Mouse (Mus musculus) forebrain, embryonic 11.5 days (tissue): ENCODE data around the gene Olfr70. TPM values are rescaled to one million over a fixed set of nuclear protein-coding genes. Genes with fewer than 3 reads are reported as not detected.
A peak's percentile ranks its signal among the peaks of the same experiment; 100 is the strongest.

Experiments used
- ATAC-seq: fragments of 200-750 bp; cut with Nextera tagmentation; replicated peaks from 2 replicates; pipeline ENCODE4 v1.8.0; 2017; ENCODE audit warnings: moderate TSS enrichment; ENCODE audit not compliant: low FRiP score
- DNase-seq: peaks from one replicate; pipeline ENCODE4 v3.0.0-alpha.2; 2017; ENCODE audit warnings: low spot score
- H3K27ac ChIP-seq: fragments of 300-500 bp; sonication (generic); 2 replicates; pipeline ENCODE4 v1.5.1; 2014; ENCODE audit warnings: low read depth, low read length
- H3K27me3 ChIP-seq: fragments of 300-500 bp; sonication (generic); 2 replicates; pipeline ENCODE4 v1.6.1; 2014; ENCODE audit warnings: mild to moderate bottlenecking, low read length, mixed read lengths; ENCODE audit not compliant: control insufficient read depth, insufficient read depth
- H3K36me3 ChIP-seq: fragments of 300-500 bp; sonication (generic); 2 replicates; pipeline ENCODE4 v1.6.1; 2014; ENCODE audit warnings: mild to moderate bottlenecking, low read length, moderate library complexity, mixed read lengths; ENCODE audit not compliant: control insufficient read depth, insufficient read depth
- H3K4me1 ChIP-seq: fragments of 300-500 bp; sonication (generic); replicated peaks from 2 replicates; pipeline ENCODE4 v1.6.1; 2014; ENCODE audit warnings: low read length, mixed read lengths; ENCODE audit not compliant: control insufficient read depth, insufficient read depth
- H3K4me2 ChIP-seq: fragments of 300-500 bp; sonication (generic); 2 replicates; pipeline ENCODE4 v1.6.1; 2014; ENCODE audit warnings: low read depth, mild to moderate bottlenecking, low read length, moderate library complexity, mixed read lengths; ENCODE audit not compliant: severe bottlenecking
- H3K4me3 ChIP-seq: fragments of 300-500 bp; sonication (generic); 2 replicates; pipeline ENCODE4 v1.5.1; 2014; ENCODE audit warnings: low read depth, low read length
- H3K9ac ChIP-seq: fragments of 300-500 bp; sonication (generic); 2 replicates; pipeline ENCODE4 v1.6.1; 2014; ENCODE audit warnings: low read length
- H3K9me3 ChIP-seq: fragments of 300-500 bp; sonication (generic); 2 replicates; pipeline ENCODE4 v1.6.1; 2016; ENCODE audit warnings: low read length, mixed read lengths; ENCODE audit not compliant: control insufficient read depth
- WGBS: fragments of 180-500 bp; shearing (Covaris S2); extraction: QIAGEN DNeasy Blood & Tissue Kit; methylation state at CpG from one replicate; pipeline ENCODE4 v1.1.7; 2014; 5-methylcytosine and 5-hydroxymethylcytosine counted together
- polyA plus RNA-seq: library from polyadenylated mRNA; unstranded; fragments of >200 nt; fragmentation: Nextera tagmentation; extraction: Ambion mirVana; gene quantifications from 2 replicates; pipeline ENCODE4 v1.2.1, GENCODE M21; 2014

Gene Olfr70
- polyA plus RNA-seq, 1 experiment from 2014 or later: not detected

GRCm38 (mm10) chr4:43655656-43656338 lies 44.8 kb downstream of the Olfr70 start:
- no peaks in the 10 kb centered on the region for H3K27me3 ChIP-seq
- peak; percentile 37; the same call in 1 of the 2 replicates for ATAC-seq
- peaks cover 4% of the 10 kb centered on the region; the same call in 1 of the 2 replicates for H3K4me1 ChIP-seq
- no peaks in the 10 kb centered on the region for H3K36me3 ChIP-seq
- DNase-seq: no peak
- peak overlapping the region; percentile 82 for H3K9ac ChIP-seq
- H3K4me2 ChIP-seq: peak overlapping the region; percentile 80
- 5% methylated on average over 34 of the region's 34 CpGs for WGBS
- H3K27ac ChIP-seq: peak overlapping the region; percentile 79
- no peaks in the 10 kb centered on the region for H3K9me3 ChIP-seq
- H3K4me3 ChIP-seq: peak overlapping the region; percentile 60

- Histone ChIP-seq H3K9ac (0 out of 2 replicates have a peak within 1 kb of the TSS, but pooled peaks have one; percentile 16), H3K27me3 (no peaks in the 10 kb centered on the region), H3K36me3 (no peaks in the 10 kb centered on the region), H3K4me3 (peak within 1 kb of the TSS; percentile 23), H3K4me2 (peak within 1 kb of the TSS; percentile 45), H3K4me1 (peaks cover 4% of the 10 kb centered on the region; the same call in 1 of the 2 replicates), H3K27ac (no peak within 1 kb of the TSS), H3K9me3 (peaks cover 4% of the 10 kb centered on the region; the same call in 1 of the 2 replicates)
- DNase-seq (peak; percentile 75), ATAC-seq (no peak)
- 12% methylated on average over 24 of the region's 24 CpGs for WGBS
Measured at GRCm38 (mm10) chr4:43653161-43654015, 47.2 kb downstream of the Olfr70 start, which contains the start of gene Spag8. Spag8 (minus strand) TSS chr4:43653594.

- H3K27me3 ChIP-seq: no peaks in the 10 kb centered on the region
- DNase-seq (no peak), ATAC-seq (no peak)
- H3K27ac ChIP-seq: no peak overlapping the region
- H3K36me3 ChIP-seq: no peaks in the 10 kb centered on the region
- peak overlapping the region; percentile 45; the same call in 1 of the 2 replicates for H3K4me2 ChIP-seq
- H3K4me1 ChIP-seq: peaks cover 4% of the 10 kb centered on the region; the same call in 1 of the 2 replicates
- WGBS: 93% methylated on average over 4 of the region's 4 CpGs
- H3K4me3 ChIP-seq: no peak overlapping the region
- peaks cover 4% of the 10 kb centered on the region; the same call in 1 of the 2 replicates for H3K9me3 ChIP-seq
- H3K9ac ChIP-seq: no peak overlapping the region
Measured at GRCm38 (mm10) chr4:43652726-43653125, 47.9 kb downstream of the Olfr70 start.

- Histone ChIP-seq H3K27me3 (no peaks in the 10 kb centered on the region), H3K36me3 (no peaks in the 10 kb centered on the region)
Measured at GRCm38 (mm10) chr4:43649783-43650182, 50.8 kb downstream of the Olfr70 start.

More at GRCm38 (mm10) chr4:43649783-43650182, 50.8 kb downstream of the Olfr70 start:
- DNase-seq (no peak), ATAC-seq (no peak)
- Histone ChIP-seq H3K4me1 (peaks cover 2% of the 10 kb centered on the region; the same call in 1 of the 2 replicates), H3K4me3 (no peak overlapping the region), H3K27ac (no peak overlapping the region), H3K4me2 (no peak overlapping the region), H3K9me3 (peaks cover 4% of the 10 kb centered on the region; the same call in 1 of the 2 replicates), H3K9ac (no peak overlapping the region)
- WGBS: 94% methylated on average over 3 of the region's 3 CpGs

Other genes starting within 250 kb of the Olfr70 start
- 2.6 and 4.8 TPM in 2 replicates for gene Cd72, start 246.2 kb downstream of the Olfr70 start, polyA plus RNA-seq
- not detected in 2 replicates for gene Sit1, start 217.1 kb downstream of the Olfr70 start, polyA plus RNA-seq
- gene Ccdc107, start 207.9 kb downstream of the Olfr70 start, polyA plus RNA-seq: 50.3 and 54.3 TPM in 2 replicates
- gene Arhgef39, start 201.1 kb downstream of the Olfr70 start, polyA plus RNA-seq: 55.3 and 61.1 TPM in 2 replicates
- gene Car9, start 193.8 kb downstream of the Olfr70 start, polyA plus RNA-seq: 0.52 and 0.87 TPM in 2 replicates
- 46.7 and 52.7 TPM in 2 replicates for gene Tpm2, start 177.0 kb downstream of the Olfr70 start, polyA plus RNA-seq
- gene Creb3, start 138.5 kb downstream of the Olfr70 start, polyA plus RNA-seq: 42.8 and 45.6 TPM in 2 replicates
- gene Tln1, start 138.1 kb downstream of the Olfr70 start, polyA plus RNA-seq: 45.9 and 46.7 TPM in 2 replicates
- 26.0 and 38.7 TPM in 2 replicates for gene Rgp1, start 122.1 kb downstream of the Olfr70 start, polyA plus RNA-seq
- gene Gba2, start 121.9 kb downstream of the Olfr70 start, polyA plus RNA-seq: 31.0 and 32.4 TPM in 2 replicates
- 1.9 and 2.8 TPM in 2 replicates for gene Msmp, start 116.3 kb downstream of the Olfr70 start, polyA plus RNA-seq
- gene Npr2, start 68.9 kb downstream of the Olfr70 start, polyA plus RNA-seq: 9.8 and 10.8 TPM in 2 replicates
- 1.7 and 2.3 TPM in 2 replicates for gene Spag8, start 47.2 kb downstream of the Olfr70 start, polyA plus RNA-seq
- 64.1 and 66.8 TPM in 2 replicates for gene Hint2, start 44.3 kb downstream of the Olfr70 start, polyA plus RNA-seq
- gene Tmem8b, start 31.8 kb downstream of the Olfr70 start, polyA plus RNA-seq: 5.2 and 6.4 TPM in 2 replicates
- 2.5 and 2.7 TPM in 2 replicates for gene Fam221b, start 31.7 kb downstream of the Olfr70 start, polyA plus RNA-seq
- not detected in 2 replicates for gene Olfr71, start 9.4 kb upstream of the Olfr70 start, polyA plus RNA-seq
- not detected in 2 replicates for gene Hrct1, start 26.4 kb upstream of the Olfr70 start, polyA plus RNA-seq
- gene Spaar, start 29.2 kb upstream of the Olfr70 start, polyA plus RNA-seq: not detected in 2 replicates
- not detected in 2 replicates for gene Olfr159, start 70.2 kb upstream of the Olfr70 start, polyA plus RNA-seq
- not detected in 2 replicates for gene Olfr156, start 123.1 kb upstream of the Olfr70 start, polyA plus RNA-seq
- not detected in 2 replicates for gene Olfr157, start 139.4 kb upstream of the Olfr70 start, polyA plus RNA-seq
- gene Olfr155, start 150.8 kb upstream of the Olfr70 start, polyA plus RNA-seq: not detected in 2 replicates
- gene Reck, start 174.7 kb upstream of the Olfr70 start, polyA plus RNA-seq: 11.3 and 11.8 TPM in 2 replicates